Mouse (Mus musculus) MEL (cell line): ENCODE measurements at regions not wholly inside any gene's neighbourhood (a gene's known extent, or its start where the extent isn't known, plus 50 kb on each side); places are given as distances from the start of the nearest gene placed in this dataset.

ENCODE experiments used
- CTCF ChIP-seq, 3 experiments: IDR thresholded peaks in 2 of 3; conservative IDR thresholded peaks in 1 of 3; 2 replicates each; pipeline ENCODE4 v1.5.1; 2011 to 2012; ENCODE audit warnings: low read length in 3 of 3, low read depth in 2 of 3, mild to moderate bottlenecking in 2 of 3, improper control_type of control experiment in 1 of 3, inconsistent platforms in 1 of 3, mixed read lengths in 1 of 3, moderate library complexity in 1 of 3; ENCODE audit not compliant: control insufficient read depth in 1 of 3, insufficient read depth in 1 of 3, poor library complexity in 1 of 3, severe bottlenecking in 1 of 3
- EP300 ChIP-seq, 2 experiments: IDR thresholded peaks; 2 replicates each; pipeline ENCODE4 v1.6.1; 2011; ENCODE audit warnings: improper control_type of control experiment in 2 of 2, low read length in 2 of 2, low read depth in 1 of 2, mild to moderate bottlenecking in 1 of 2
- POLR2A ChIP-seq, 2 experiments: IDR thresholded peaks; 2 replicates each; pipeline ENCODE4 v1.6.1; 2011 to 2012; ENCODE audit warnings: low read length in 2 of 2, mild to moderate bottlenecking in 2 of 2, control low read depth in 1 of 2, improper control_type of control experiment in 1 of 2, low read depth in 1 of 2, moderate library complexity in 1 of 2; ENCODE audit not compliant: control insufficient read depth in 1 of 2, insufficient read depth in 1 of 2, poor library complexity in 1 of 2
- USF2 ChIP-seq, 2 experiments: IDR thresholded peaks; 2 replicates each; pipeline ENCODE4 v1.6.1; 2011 to 2012; ENCODE audit warnings: improper control_type of control experiment in 2 of 2, low read length in 2 of 2, borderline replicate concordance in 1 of 2, inconsistent platforms in 1 of 2, low read depth in 1 of 2, mild to moderate bottlenecking in 1 of 2; ENCODE audit not compliant: insufficient read depth in 1 of 2

DNA sequence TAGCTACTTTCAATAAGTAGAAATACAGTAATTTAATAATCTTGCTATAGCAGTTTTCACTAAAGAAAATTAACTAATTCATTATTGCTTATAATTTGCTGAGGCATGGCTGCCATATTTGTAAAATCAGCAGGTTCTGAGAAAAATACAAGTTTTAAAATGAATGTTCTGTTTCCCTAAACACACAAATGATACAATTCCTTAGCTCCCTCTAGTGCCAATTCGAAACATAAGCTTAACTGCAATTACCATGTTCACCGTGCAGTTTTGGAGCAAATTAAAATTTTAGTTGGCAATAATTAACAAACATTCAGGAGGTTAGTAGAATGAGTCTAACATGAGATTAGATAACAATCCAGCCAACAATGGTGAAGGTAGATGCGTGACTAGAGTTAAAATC lies 1518.4 kb upstream of the Acvr2a start:
- TF ChIP-seq USF2 (IDR thresholded peaks at IDR 0.05; ENCODE audit: borderline replicate concordance in 1 of 2, insufficient read depth in 1 of 2, low read depth in 1 of 2, low read length in 2 of 2) (no peak), POLR2A (IDR thresholded peaks at IDR 0.05; ENCODE audit: control insufficient read depth in 1 of 2, insufficient read depth in 1 of 2, low read depth in 1 of 2, low read length in 2 of 2, poor library complexity in 1 of 2) (no peak), CTCF (IDR thresholded peaks at IDR 0.05 in 2 of 3, conservative IDR thresholded peaks at IDR 0.05 in 1 of 3; ENCODE audit: control insufficient read depth in 1 of 3, insufficient read depth in 1 of 3, low read depth in 2 of 3, low read length in 3 of 3, poor library complexity in 1 of 3, severe bottlenecking in 1 of 3) (peak in 1 of 3 experiments; percentile 68; a peak in 2 of 6 replicates), EP300 (IDR thresholded peaks at IDR 0.05; ENCODE audit: low read depth in 1 of 2, low read length in 2 of 2) (no peak)
